Mouse (Mus musculus): Measurements from ENCODE around the gene Auh.

The Auh gene

DNA sequence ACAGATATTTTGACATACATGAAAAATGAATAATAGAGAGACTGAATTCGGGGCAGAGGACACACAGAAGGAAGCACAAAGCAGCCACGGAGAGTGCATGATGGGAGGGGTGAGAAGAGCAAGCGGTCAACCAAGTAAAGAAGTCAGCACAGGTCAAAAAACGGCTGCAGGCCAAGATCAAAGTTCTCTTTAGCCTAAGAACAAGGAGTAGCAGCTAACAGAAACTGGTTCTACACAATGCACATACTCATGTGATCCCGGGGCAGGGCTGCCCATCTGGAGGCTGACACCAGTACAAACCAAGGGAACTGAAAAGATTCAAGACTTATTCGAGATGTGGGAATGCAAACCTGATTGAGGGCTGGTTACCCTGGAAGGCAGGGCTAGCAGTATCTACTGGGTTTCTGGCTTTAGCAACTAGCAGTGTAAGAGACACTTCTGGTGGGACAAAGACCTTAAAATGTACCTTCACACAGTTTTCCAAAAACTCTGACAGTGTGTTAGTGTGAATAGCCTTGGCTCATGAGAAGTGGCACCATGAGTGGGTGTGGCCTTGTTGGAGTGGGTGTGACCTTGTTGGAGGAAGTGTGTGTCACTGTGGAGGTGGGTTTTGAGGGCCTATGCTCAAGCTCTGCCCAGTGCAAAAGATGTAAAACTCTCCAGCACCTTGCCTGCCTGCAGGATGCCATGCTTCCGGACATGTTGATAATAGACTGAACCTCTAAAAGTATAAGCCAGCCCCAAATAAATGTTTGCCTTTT is 8.2 kb downstream of the Auh start:
- no peak for DNase-seq

DNA sequence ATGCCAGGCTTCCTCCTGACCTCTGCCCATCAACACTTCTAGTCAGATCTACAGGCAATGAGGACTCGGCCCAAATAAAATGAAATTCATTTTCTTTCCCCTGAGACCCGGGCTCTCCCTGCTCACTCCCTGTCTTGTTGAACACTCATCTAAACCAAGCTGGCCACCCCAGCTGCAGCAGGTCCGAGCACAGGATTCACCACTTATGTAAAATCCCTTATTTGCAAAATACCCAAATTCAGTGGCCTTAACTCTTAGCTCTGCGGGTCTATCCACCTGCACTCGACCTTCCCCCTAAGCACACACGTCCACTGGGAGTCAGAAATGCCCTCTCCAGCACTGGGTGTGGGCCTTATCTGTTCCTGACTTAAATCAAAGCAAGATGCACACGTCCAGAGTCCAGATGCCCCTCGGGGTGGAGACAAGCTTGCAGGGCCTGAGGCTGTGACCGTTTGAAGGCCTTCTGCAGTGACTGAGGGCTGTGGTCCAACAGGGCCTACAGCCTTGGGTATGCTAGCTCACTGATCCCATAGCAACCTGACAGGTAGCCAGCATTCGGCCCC is 9.6 kb downstream of the Auh start:
- no peak for DNase-seq

DNA sequence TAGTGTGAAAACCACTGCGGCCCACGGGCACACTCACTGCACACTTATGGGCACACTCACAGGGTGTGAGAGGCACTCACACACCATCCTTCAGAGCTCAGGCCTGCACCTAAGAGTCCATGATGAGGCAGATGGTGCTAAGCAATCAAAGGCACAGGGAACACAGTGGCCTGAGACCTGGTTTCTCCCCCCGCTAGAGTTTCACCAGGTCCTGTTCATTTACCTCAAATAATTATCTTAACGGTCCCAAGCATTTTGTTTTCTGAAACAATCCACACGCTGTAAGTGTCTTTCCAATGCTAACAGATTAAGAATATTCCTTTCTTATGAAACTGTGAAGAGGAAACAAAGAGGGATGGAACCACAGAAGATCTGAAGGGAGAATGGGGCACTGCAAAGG is 11.1 kb downstream of the Auh start:
- no peak for DNase-seq

DNA sequence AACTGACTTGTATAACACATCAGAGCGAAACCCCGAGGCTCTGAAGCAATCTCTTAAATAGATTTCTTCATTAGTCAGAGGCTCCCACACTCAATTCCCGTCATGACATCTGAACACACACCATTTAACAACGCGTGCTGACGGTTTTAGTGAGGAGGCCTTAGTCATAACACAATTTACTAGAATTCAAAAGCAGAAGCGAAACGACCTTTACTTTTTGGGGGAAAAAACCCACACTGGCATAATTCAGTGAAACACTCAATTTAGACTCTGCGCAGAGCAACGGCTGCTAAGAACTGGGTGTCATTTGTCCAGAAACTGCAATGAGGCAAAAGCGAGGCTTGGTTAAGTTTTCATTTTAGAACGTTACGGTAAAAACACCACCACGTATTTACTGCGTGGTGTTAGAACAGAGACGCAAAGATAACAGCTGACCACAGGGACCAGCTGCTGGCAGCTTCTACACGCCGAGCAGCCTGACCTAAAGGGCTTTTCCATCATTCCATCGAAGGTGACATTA is 14.8 kb downstream of the Auh start:
- no peak for DNase-seq

DNA sequence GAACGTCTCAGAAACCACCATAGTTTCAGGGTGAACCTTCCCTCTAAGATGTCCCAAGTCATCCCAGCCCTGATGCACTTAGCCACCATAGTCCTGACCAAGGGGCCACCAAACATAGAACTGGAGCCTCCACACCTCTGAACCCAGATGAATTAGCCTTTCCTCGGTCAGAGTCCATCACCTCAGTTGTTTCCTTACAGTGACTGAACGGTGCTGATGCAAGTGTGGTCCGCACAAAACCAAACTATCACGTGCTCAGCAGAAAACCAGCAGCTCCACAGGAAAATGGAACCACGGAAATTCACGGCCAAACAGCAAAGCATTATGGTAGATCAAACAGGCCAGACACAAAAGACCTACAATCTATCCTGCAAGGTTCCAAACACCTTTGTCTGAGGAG is 15.6 kb downstream of the Auh start:
- no peak for DNase-seq

DNA sequence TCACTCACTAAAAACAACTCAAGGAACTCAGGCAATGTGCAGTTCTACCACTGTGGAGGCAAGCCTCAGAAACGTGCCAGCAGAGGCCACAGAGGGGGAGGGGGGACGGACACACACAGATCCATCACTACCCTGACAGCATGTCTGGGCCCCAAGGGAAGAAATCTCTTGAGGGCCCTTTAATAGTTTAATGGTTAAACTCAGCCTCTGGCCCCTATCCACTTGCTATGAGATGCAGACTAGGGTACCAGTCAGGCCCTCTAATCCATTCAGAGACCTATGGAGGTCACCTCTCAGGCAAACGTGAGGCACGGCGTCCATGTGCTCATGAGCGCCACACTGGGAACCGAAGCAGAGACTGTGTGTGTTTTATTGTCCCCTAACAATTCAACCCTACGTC is 17.0 kb downstream of the Auh start:
- no peak for DNase-seq

DNA sequence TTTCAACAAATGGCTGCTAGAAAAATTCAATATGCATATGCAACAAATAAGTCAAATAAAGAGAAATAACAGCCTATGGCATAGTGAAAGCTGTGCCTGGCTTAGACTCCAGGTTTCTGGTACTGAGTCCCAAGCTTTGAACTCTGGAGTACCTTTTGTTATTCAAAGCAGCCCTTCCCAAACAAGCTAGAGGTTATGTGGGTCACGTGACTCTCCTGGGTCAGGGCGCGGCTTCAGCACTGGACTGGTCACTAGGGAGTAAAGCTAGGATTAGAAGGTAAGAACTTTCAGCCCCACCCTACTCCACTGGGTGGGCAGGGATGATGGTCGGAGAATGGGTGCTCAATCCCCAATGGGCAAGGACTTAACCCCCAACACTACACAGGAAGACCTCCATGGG is 18.2 kb downstream of the Auh start:
- no peak for DNase-seq

DNA sequence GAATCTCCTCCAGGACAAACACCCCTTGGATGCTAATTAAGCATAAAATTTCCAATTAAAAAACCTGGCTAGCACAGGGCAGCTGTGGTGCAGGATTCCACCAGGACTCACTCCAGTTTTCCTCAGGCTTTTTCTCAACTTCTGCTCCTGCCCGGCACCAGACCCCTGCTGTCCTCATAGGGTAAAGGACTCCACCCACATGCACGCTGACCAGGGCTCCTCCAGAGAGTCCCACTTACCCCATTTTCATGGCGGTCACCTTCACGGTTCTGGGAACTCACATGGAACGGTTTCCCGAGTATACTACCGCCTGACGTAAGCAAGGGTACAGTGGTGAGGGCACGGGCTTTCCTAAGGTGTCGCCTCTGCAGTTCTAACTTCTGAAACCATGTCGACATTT is 23.2 kb downstream of the Auh start:
- DNase-seq: no peak

DNA sequence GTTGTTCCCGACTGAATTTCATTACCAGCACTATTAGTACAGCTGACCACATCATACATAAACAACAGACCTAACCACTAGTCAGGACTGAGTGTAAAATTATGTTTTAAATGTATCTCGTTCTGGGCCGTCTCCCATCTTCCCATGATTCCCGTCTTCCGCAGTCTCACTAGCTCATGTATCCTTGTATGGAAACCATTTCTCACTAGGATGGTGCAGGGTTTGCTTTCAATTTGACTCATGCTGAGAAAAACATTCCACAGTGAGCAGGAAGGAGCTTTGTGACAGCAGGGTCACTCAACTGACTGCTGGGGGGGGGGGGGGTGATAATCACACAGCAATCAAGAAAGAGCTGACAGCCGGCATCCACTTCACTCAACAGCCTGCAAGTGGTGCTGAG is 25.3 kb downstream of the Auh start:
- no peak for DNase-seq

DNA sequence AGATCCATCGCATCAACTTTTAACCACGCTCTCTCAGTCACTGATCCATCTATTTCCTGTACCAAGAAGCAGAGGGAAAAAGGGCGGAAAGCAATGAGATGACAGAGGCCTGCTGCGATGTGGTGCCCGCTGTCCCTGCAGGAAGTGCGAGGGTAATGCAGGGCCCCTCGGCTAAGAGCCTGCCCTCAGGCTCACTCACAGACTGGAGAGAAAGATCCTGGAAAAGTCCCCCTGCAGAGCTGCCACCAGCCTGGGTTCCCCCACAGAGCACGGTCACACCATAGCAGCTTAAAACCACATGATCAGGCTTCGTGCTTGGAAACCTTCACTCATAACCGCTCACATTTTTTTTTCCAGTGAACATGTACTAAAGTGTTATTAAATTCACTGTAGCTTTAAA is 25.7 kb downstream of the Auh start:
- DNase-seq: no peak

DNA sequence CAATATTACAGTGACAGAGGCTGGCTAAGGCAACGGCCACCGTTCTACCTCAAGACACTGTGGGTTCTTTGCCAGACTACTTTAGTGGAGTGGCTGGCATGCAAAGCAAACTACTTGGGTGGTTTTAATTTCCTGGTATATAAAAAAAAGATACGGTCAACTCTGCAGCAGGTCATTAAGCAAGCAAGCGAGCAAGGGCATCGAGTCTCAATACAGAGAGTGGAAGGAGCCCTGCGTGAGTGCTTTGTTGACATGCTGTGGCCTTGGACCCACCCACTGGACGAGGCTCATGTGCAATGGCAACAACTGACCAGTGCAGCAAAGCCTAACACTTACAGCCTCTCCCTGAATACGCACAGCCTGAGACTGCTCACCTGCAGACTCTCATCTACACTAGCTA is 27.0 kb downstream of the Auh start:
- DNase-seq: no peak

DNA sequence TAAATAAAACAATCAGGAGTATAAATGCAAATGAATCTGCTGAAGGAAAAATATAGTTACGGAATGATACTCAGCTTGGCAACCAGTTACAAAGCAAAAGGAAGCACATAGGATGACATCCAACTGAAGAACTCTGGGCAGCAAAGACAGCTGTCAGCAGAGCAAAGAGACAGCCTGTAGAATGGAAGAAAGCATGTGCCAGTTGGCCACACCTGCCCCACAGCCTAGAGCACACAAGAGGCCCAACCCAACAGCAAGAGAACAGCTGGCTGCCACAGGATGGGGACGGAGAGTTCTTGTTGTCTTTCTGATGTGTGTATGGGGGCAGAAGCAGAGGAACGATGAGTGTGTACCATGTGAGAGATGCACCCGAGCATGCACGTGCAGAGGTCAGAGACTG is 29.8 kb downstream of the Auh start:
- no peak for DNase-seq

DNA sequence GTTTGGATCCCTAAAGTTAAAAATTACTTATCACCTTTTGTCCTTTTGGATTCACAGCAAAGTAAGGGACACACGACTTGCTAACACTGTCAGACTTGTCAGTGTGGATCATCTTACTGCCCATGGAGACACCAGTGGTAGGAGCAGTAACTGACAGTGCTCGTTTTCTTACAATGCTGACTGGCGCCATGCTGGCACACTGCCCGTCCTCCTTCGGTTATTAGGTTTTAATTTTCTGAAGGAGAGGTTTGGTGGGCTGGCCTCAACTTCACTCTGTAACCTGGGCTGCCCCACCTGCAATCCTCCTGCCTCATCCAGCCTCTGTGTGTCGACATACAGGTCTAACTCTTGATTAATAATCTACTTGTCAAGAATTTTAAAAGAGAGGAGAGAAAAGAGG is 31.7 kb downstream of the Auh start:
- DNase-seq: no peak

DNA sequence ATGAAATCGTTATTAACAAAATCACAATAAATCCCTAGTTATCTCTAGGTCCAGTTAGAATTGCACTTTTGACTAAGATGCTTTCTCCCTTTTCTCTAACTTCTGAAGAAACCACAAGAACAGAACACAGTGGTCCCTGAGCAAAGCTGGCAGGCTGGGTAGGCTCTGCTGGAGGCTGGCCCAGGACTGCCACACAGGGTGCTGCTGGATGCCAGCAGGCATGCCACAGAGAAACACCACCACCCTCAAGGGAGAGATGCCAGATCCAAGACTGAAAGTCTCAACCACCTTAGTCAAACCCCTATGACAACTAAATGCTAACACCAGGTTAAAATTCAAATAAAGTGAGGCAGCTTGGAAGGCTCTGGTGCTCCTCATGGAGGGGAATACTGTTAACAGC is 36.7 kb downstream of the Auh start:
- peak; percentile 66 for DNase-seq

DNA sequence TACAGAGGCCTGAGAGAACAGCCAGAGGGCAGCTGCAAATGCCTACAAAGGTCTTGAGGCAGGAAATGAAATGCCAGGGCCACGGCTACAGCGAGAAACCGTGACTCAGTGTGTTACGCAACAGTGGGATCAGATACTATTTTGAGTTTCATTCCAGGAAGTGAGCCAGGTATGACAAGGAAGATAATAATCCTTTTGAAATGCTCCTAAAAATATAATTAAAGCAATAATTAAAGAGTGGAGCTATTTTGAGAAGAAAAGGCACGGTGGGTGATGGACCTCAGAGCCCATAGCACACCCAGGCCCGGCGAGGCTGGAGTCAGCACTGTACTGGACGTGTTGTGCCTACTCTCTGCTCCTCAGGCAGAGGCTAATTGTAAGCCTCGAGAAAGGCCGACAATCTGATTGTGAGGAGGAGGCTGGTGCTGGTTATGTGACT is 37.4 kb downstream of the Auh start:
- DNase-seq: peak; percentile 60

DNA sequence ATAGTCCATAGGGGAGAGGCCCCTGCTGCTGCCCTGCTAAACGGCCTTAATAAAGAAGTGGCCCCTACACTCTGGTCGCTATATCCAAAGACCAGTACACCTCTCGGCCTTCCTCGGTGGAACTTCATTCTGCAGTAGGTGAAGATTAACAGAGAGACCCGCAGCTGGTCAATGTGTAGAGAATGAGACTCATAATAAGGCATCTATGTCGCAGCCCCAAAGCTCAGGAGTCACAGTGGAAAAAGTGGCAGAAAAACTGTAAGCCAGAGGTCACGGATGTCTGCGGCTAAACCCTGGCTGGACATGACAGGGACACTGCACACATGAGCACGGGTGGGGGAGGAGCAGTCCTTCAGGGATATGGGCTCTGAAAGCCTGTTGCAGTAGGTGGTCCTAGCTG is 39.2 kb downstream of the Auh start:
- peak; percentile 33 for DNase-seq

DNA sequence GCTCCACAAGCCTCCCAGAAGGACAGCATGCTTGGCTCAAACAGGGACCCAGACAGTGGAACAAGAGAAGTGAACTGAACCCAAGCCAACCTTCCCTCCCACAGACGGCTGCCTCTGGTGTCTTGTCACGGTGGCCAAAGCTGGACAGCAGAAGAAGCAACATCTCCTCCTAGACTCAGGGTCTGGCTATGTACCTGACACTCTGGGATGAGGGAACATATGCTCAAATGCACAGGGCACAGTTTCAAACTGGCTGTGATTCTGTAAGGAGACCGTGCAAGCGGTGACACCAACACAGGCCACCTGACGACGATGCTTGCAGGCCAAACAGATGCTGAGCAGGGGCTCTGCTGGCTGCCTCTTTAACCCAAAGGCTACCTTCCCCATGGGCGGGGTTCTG is 42.7 kb downstream of the Auh start:
- DNase-seq: no peak

DNA sequence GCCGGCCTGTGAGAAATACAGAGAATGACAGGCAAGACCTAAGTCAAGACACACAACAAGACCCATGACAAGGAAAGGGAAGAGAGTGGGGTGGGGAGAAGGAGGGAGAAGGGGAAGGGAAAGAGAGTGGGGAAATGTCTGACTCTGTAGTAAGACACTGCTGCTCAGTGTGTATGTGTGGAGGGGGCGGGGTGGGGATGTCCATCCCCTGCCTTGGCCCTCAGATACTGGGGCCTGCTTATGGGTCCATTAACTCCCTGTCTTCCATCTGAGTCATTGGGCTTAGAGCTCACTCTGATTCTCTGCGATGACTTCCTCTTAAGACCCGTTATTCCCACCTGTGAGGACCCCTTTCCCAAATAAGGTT is 45.5 kb downstream of the Auh start:
- DNase-seq: no peak

DNA sequence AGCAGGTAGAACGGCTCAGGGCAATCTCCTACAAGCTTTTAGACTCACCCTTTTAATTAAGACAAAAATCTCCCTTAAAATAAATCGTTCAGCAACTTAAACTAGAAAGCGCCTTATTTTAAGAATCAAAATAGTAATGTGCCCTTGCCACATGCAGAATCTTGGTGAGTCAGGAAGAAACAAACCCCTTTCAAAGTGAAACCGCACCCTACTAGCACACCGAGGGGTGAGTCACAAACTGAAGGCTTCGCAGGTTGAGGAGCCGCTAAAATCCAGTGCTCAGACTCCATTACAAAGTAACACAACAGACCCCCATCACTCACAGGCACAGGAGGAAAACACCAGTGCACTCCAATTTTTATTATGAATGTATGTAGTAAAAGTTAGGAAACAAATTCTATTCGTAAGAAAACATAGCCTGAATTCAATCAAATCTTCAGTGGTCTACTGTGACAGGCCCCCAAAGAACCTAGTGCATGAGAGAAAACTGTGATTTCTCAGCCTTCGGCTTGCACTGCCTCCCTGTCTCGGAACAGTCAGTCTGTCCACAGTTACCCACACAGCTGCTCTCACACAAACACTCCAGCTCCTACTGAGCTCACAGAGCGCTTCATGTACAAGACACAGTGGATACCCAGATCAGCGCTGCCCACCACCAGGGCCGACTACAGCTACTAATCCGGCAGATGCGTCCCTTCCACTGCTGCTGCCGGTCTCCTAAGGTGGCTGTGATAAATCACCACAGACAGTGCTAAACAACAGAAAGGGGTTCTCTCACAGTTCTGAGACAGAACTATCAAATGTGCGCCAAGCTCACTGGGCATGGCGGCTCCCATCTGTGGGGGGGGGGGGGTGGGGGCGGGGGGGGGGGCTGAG is 46.2 kb downstream of the Auh start:
- no peak for DNase-seq

DNA sequence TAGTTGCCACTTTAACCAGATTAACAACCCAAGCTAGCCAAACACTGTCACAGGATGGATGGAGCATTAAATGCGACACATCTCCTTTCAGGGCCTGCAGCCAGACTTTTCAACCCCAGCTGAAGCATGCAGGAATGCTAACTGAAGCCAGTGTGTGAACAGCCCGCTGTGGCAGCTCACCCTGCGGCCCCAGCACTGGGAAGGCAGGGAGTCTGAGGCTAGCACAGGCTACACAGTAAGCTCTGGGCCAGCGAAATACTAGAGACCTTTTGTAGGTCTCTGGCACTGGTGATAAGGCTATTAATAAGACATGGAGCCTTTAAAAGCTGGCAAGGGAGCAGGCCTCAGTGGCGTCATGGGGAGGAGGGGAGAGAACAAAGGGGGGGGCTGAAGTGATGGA is 49.1 kb downstream of the Auh start:
- peak; percentile 37 for DNase-seq

DNA sequence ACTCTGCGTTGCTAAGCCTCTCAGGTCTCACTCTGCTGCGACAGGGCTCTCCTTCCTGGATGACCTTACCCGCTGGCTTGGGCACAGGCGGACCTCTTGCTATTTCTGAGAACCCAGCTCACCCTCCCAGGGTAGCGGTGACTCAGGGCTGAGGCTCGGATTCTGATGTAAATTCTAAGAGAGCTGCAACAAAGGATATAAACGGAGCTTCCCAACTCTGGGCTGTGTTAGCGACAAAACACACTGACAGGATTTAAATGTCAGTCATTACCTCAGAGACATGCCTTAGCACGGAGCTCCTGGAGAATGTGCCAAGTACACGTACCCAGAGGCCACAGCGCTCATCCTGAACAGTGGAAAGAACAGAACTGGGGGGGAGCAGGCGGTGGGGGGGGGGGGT is 49.6 kb downstream of the Auh start:
- DNase-seq: no peak

DNA sequence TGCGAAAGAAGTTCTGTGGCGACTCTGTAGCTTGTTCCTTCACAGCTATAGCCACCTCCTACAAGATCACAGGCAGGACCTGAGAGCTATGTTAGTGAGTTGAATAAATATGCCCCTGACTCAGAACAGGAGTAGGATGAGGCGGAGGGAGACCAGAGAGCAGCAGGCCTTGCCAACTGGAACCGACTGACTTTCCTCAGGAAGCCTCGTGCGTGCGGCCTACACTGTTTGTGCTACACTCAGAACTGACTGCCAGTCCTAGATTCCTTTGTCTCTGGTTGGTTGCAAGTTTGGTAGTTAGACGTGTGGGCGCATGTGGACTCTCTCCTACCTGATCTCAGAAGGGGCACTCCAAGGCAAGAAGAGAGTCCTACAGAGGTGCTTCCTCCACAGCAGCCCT is 50.2 kb downstream of the Auh start:
- no peak for DNase-seq

DNA sequence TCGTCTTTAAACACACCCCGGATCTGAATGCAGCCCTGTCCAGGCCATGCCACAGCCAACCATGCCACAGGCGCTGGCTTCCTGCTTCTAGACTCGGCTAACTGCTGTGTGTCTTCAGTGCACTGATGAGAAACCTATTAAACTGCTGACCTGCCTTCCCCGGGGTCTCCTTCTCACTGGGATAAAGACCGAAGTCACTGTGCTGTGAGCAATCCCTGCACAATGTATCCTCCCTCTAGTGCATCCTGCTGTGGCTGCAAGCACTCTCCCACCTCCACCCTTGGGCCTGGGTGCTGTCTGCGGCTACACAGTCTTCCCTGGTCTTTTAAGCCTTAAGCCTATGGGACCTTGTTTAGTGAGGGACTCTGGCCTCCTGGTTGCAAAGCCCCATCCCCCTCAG is 50.7 kb downstream of the Auh start:
- DNase-seq: no peak

Data from cerebellum, adult 11-12 months (tissue).